Mouse (Mus musculus) hindlimb bud, embryonic 11.5 days (tissue): ENCODE measurements around the gene Bud13.
"Not testable (repeated sequence)": the region's sequence is repeated elsewhere in the genome, so short reads cannot be mapped to it uniquely, and the experiment has no call there.

Source experiments
- DNase-seq: peaks from one replicate; pipeline ENCODE4 v3.0.0-alpha.2; 2012; ENCODE audit warnings: low read depth, low spot score; ENCODE audit errors: extremely low spot score

Bud13 gene

GRCm38 (mm10) chr9:46336294-46336693 lies 53.5 kb downstream of the Bud13 start:
- not testable (repeated sequence) for DNase-seq

GRCm38 (mm10) chr9:46337331-46337730 lies 54.5 kb downstream of the Bud13 start:
- DNase-seq = no peak

- no peak for DNase-seq
Observed at GRCm38 (mm10) chr9:46337852-46338291, 55.1 kb downstream of the Bud13 start.

- no peak for DNase-seq
Observed at GRCm38 (mm10) chr9:46338384-46338783, 55.6 kb downstream of the Bud13 start.

GRCm38 (mm10) chr9:46339051-46339652 lies 56.3 kb downstream of the Bud13 start:
- DNase-seq = no peak

GRCm38 (mm10) chr9:46345887-46346665 lies 63.3 kb downstream of the Bud13 start:
- DNase-seq = no peak
